Mouse (Mus musculus): ENCODE measurements at regions not wholly inside any gene's neighbourhood (a gene's known extent, or its start where the extent isn't known, plus 50 kb on each side); places are given as distances from the start of the nearest gene placed in this dataset.
"Not testable (repeated sequence)": the region's sequence is repeated elsewhere in the genome, so short reads cannot be mapped to it uniquely, and the experiment has no call there.

DNA sequence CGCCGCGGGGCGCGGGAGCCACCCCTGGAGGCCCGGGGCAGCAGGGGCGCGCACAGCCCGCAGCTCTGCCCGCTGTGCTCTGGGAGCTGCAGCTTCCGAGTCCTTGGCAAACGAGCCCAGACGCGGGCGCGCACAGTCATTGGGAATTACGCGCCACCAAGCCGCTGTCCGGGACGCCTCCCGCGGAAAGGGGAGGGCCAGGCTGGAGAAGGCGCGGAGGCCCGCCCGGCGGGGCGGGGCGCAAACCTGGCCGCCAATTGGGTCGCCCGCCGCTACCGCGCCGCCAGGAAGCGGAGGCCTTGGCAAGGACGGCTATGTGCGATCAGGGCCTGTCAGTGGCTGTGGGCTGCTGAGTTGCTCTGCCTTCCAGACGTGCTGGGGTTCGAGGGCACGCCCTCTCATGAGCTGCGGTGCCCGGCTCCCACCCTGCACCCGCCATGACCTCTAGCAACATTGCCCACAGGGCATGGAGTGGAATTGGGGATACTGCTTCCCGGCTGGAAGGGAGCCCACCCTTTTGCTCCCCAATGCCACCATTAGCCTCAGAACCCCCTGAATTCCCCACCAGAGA is 739.1 kb upstream of the Ywhaq start:
- not testable (repeated sequence) for H3K4me1 ChIP-seq; H3K27ac ChIP-seq; ATAC-seq (ENCODE audit: insufficient number of reproducible peaks, insufficient read depth, low FRiP score, low TSS enrichment); H3K27me3 ChIP-seq; H3K36me3 ChIP-seq; H3K9me3 ChIP-seq; H3K9ac ChIP-seq
- H3K4me3 ChIP-seq, result peak overlapping the region; percentile 25
- peak overlapping the region; percentile 34 for H3K4me2 ChIP-seq (replicated peaks)
- WGBS, result 6% methylated on average over 23 of the region's 47 CpGs

DNA sequence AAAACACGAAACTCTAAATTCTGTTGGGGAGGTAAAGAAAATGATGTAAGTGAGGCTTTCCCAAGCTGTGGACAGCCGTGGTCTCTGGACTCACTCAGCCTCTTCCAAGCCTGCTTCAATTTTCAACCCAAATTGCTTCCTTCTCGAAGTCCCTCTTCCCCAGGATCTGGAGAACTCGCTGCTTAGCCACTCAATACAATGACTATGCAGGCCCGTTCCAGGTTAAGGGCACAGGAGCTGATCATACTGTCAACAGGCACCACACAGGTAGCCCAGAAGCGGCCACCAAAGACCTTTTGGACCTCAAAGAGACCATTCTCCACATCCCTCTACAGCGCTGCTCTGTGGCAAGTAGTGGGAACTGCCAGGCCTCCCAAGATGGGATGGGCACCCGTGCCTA is 737.9 kb upstream of the Ywhaq start:
- not testable (repeated sequence) for H3K27ac ChIP-seq; H3K36me3 ChIP-seq; H3K4me3 ChIP-seq; H3K4me2 ChIP-seq (replicated peaks); ATAC-seq (ENCODE audit: insufficient number of reproducible peaks, insufficient read depth, low FRiP score, low TSS enrichment); H3K9me3 ChIP-seq; H3K9ac ChIP-seq; H3K27me3 ChIP-seq; H3K4me1 ChIP-seq
- 82% methylated on average over 5 of the region's 8 CpGs for WGBS

Data from embryonic facial prominence, embryonic 12.5 days (tissue).